Mouse (Mus musculus): ENCODE data around the gene Dnajb2. TPM values are rescaled to one million over a fixed set of nuclear protein-coding genes. Genes with fewer than 3 reads are reported as not detected.

Dnajb2 gene
- total RNA-seq (2021): 10 to 100 TPM; 54.7 to 61.3 TPM

DNA sequence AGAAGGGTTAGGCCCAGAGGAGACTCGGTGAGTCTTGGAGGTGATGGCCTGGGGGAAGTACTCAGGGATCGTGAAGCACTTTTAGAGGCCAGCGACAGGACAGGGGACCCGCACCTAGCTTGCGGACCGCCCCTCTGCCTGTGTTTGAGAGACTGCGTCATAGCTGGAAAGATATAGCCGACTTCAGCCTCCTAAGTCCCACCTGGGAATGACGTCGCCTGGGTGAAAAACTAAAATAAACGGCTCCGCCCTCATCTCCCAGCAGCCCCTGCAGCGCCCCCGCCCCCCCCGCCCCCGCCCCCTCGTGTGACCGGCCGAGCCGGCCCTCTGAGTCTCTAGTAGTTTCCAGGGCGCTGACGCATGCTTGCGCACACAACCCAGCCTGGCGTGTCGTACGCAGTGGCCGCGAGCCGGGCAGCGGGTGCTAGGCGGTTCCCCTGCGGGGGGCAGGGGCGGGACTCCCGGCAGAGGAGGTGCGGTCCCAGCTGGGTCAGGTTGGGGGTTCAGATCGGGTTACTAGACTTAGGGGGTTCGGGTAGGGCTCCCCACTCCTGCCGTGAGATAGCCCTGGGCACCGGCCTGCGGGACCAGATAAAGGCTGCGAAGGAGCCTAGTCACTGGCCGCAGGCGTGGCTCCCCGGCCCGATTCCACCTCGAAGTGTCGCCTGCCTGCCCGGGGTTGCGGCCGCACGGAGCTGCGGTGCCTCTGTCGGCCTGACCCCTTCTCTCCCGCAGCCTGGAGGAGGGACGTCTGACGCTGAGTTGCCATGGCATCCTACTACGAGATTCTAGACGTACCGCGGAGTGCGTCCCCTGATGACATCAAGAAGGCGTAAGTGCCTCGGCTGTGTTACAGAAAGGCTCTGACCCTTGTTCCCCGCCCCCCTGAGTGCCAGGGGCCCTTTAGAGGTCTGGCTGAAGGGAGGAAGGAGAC, at the start of gene Dnajb2:
TSS of gene Dnajb2 (plus strand) at position 290 of the 934 bp plus-strand sequence.
- intact Hi-C loops (cut with DNase I): no loop called here
- peak; percentile 77 for DNase-seq

DNA sequence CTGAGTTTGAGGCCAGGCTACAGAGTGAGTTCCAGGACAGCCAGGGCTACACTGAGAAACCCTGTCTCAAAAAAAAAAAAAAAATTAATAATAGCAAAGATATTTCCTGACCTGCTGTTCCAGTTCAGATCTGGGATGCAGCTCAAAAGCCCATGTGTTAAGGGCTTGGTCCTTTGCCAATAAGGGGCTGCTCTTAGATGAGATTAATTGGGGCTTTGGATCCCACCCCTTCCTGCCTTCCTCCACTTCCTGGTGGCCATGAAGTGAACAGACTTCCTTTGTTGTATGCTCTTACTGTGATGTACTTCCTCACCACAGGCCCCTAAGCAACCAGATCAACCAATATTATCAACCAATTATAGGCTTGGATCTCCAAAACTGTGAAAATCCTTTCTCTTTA, 49.1 kb upstream of the Dnajb2 start:
- intact Hi-C loops (cut with DNase I): no loop called here
- no peak for DNase-seq

- intact Hi-C loops (cut with DNase I): no loop called here
- no peak for DNase-seq
These were observed 48.2 kb upstream of the Dnajb2 start for GRCm38 (mm10) chr1:75187914-75188483.

- intact Hi-C loops (cut with DNase I): no loop called here
- DNase-seq: no peak
These were observed 45.6 kb upstream of the Dnajb2 start for GRCm38 (mm10) chr1:75190577-75190976.

GRCm38 (mm10) chr1:75191258-75191621, 45.0 kb upstream of the Dnajb2 start:
- DNase-seq: no peak
- intact Hi-C loops (cut with DNase I): no loop called here

- intact Hi-C loops (cut with DNase I): no loop called here
These were observed 44.4 kb upstream of the Dnajb2 start, which contains the start of the genes Ankzf1 and Atg9a for GRCm38 (mm10) chr1:75191622-75192402. Ankzf1 (plus strand) TSS chr1:75192151. Atg9a (minus strand) TSS chr1:75192196.

GRCm38 (mm10) chr1:75192452-75192851, 43.8 kb upstream of the Dnajb2 start:
- no peak for DNase-seq
- intact Hi-C loops (cut with DNase I): no loop called here

More at GRCm38 (mm10) chr1:75191622-75192402, 44.4 kb upstream of the Dnajb2 start, which contains the start of the genes Ankzf1 and Atg9a:
- DNase-seq: peak; percentile 94

DNA sequence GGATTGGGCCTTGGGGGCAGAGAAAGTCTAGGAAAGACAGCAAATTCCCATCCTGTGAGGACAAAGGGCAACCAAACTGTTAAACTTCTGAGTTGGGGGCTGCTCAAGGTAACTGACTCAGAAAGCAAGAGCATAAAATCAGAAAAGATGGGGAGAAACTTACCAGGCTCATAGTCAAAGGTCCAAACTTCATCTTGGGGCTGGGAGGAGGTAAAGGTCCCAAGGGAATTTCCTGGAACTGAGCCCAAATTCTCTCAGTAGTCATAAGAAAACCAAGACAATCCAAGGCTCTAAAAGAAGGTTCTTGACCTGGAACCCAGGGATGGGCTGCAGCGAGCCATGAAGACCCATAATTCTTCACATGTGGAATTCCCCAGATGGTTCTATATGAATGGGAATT, 35.0 kb upstream of the Dnajb2 start:
- DNase-seq: no peak
- intact Hi-C loops (cut with DNase I): no loop called here

DNA sequence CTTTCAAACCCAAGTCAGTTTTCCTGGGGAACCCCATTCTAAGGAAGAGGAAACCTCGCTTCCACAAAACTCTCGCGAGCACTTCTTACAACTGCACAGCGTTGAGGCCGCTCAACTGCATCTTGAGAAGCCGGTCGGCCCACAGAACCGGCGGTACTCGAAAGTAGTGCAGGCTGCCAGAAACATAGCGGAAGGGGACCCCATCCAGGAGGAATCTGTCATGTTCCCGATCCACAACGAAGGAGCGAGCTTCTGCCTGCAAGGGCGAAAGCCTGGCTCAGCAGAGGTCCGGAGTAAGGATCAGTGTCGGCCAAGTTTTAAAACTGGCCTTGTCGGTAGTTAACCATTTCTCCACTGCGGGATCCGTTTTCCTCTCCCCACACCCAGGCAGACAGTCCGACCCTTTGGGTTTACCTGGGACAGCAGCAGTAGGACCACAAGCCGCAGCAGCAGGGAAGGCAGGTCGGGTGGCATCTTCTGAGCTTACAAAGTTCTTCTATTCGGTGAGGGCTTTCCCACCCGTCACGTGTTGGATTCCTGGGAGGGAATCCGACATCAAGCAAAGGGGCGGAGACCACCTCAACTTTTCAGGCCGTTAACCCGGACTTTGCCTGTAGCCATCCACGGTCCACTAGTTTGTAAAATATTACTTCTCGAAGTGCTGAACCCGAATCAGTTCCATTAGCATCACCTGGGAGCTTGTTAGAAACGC, 27.1 kb upstream of the Dnajb2 start:
- intact Hi-C loops (cut with DNase I): no loop called here
- no peak for DNase-seq

DNA sequence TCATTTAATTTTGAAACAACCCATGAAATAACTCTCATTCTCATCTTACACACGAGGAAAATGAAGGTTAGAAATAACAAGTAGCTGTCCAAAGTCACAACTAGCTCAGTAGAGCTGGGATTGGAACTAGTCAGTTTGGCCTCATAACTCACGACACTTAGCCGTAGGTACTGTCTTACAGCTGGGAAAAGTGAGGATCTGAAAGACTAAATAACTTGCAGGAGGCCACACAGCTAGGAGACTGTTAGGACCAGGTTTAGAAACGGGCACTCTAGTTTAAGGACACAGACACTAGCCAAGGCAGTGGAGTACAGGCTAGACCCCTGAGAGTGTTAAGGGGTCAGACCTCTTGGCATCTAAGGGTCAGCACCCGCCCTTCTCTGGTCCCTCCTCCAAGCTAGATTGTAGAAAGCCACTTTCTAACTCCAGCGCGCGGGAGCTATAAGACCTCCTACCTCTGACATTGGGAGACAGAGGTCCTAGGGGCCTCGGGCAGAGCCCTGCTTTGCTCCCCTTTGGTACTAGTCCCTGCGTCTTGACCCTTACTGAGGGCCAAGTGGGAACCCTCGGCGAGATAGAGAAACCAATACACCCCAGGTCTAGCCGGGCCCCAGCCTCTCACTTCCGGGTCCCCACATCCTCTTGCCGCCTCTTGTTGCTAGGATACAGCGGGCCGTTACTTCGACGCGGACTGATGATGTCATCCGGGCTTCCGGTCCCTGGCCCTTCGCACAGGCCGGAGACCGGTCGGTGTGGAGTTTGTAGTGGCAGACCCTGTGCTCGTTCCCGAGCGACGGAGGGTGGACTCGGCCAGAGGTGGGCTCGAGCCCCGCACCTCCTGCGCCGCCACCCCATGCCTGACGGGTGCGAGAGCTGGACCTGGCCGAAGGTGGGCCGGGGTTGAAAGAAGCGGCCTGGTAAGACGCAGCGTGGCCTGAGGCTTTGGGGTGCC, 25.8 kb upstream of the Dnajb2 start, which contains the start of the genes Glb1l and Stk16:
TSS of gene Glb1l (minus strand) at position 678 of the 952 bp plus-strand sequence.
TSS of gene Stk16 (plus strand) at position 703 of the 952 bp plus-strand sequence.
- intact Hi-C loops (cut with DNase I): no loop called here
- DNase-seq: peak; percentile 97

DNA sequence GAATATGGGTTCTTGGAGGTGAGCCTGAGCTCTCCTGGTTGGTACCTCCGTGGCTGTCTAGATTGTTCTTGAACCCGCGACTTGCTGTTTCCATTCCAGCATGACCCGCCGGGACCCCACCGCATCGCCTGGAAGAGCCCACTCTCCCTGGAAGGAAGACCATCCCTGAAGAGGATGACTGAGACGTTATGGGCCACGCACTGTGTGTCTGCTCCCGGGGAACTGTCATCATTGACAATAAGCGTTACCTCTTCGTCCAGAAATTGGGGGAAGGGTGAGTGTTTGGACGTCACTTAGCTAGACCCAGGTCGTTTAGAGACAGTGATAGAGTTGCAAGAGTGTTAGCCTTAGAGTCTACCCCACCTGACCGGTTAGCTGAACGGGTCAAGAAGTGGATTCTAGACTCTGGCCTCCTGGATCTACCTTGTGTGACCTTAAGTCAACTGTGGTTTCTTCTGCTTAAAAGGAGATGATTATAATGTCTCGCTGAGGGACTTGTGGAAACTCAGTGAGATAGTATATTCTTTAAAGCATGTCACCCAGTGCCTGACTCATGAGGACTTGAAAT, 25.0 kb upstream of the Dnajb2 start:
- intact Hi-C loops (cut with DNase I): no loop called here
- no peak for DNase-seq

- no peak for DNase-seq
- intact Hi-C loops (cut with DNase I): no loop called here
These were observed 23.7 kb upstream of the Dnajb2 start for GRCm38 (mm10) chr1:75212542-75212941.

DNA sequence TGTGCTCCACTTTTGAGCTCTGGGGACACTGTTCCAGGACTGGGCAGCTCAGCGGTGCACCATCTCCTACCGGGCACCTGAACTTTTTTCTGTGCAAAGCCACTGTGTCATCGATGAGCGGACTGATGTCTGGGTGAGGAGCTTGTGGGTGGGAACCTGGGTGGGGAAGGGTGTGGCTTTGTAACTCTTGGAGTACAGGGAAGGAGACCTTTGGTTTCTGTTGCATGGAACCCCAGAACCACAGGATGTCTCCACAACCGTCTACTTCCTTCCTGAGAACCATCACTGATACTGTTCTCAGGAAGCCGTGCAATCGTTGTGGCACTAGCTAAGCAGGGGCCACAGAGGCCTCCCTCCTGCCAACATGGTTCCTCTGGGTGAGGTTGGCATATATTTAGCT, 23.1 kb upstream of the Dnajb2 start:
- intact Hi-C loops (cut with DNase I): no loop called here
- no peak for DNase-seq

DNA sequence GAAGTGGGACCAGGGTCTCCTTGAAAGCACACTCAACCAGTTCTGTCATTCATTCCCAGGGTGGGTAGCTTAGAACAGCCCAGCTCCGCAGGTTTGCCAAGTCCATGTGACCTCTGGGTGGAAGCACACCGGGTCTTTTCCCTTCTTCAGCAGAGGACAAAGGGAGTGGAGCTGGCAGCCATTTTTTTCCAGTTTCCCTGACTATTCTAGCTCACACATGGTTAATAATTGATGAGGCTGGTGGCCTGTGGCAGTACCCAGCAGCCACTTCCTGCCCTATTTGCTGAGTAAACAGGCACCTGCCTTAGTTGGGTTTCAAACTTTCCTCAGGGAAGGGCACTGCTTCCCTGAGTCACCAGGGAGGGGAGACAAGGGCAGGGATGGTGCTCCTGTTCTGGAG, 21.8 kb upstream of the Dnajb2 start:
- no peak for DNase-seq
- intact Hi-C loops (cut with DNase I): no loop called here

DNA sequence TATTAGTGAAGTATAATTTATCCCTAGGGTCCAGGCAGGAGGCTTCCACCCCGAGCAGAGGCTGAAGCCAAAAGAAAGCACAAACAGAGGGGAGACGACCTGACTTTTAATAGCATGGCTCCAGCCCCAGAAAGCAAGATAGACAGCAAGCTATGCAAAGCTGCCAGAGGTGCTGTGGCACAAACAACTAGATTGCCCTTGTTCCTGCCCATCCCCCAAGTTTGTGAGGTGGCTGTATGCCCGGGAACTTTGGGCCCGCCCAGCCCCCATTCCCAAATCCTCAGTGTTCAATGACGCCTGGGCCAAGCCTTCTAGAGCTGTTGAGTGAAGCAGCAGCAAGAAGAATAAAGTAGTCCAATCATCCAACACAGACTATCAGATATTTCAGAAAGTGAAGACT, 21.3 kb upstream of the Dnajb2 start:
- intact Hi-C loops (cut with DNase I): no loop called here
- DNase-seq: peak; percentile 22

- no peak for DNase-seq
- intact Hi-C loops (cut with DNase I): no loop called here
These were observed 20.4 kb upstream of the Dnajb2 start for GRCm38 (mm10) chr1:75215785-75216184.

- no peak for DNase-seq
- intact Hi-C loops (cut with DNase I): no loop called here
These were observed 19.2 kb upstream of the Dnajb2 start for GRCm38 (mm10) chr1:75216797-75217585.

- DNase-seq: no peak
- intact Hi-C loops (cut with DNase I): no loop called here
These were observed 18.3 kb upstream of the Dnajb2 start for GRCm38 (mm10) chr1:75217893-75218226.
